Mouse (Mus musculus) cerebellum, postnatal 36 days (tissue): ENCODE results near the gene Hlcs.
"Not testable (repeated sequence)": the region's sequence is repeated elsewhere in the genome, so short reads cannot be mapped to it uniquely, and the experiment has no call there.

Source experiments
- DNase-seq, 2 experiments: peaks; one replicate each; pipeline ENCODE4 v3.0.0; 2021 to 2022; ENCODE audit warnings: mixed read lengths in 2 of 2

The Hlcs gene

DNA sequence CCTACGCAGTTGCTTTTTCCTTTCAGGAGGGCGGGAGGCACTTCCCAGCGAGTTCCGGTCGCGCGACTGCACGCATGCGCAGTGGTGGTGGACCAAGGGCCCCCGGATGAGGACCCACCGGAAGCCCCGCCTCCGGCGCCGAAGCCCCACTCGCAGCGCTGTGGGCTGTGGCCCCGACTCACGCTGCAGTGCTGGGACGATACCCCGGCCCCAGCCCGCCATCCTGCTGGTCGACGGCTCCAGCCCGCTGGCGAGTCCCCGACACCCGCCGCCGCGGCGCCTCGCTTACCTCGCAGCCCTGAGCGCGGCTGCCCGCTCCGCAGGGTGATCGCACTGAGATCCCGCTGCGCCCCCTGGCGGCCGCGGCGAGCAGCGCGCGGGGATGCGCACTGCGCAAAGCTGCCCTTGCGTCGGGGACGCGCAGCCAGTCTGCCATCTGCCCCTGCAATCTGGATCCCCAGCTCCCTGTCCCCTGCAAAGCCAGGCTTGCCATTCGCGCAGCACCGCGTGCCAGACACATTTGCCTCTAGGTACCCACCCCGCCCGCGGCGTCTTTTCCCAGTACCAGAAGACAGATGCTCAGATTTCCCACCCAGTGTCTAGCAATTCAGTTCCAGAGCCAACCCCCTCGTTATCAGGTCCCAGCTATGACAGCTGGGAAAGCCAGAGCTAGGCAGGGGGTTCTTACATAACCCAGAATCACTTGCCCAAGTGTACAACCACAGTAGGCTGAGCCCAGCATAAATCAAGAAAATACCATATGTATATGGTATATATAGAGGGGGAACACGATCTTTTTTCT is at the start of gene Hlcs:
Gene Hlcs, minus strand, starts transcription at position 343 of the 802 bp plus-strand sequence.
- DNase-seq = peak; percentile 98 to 99

DNA sequence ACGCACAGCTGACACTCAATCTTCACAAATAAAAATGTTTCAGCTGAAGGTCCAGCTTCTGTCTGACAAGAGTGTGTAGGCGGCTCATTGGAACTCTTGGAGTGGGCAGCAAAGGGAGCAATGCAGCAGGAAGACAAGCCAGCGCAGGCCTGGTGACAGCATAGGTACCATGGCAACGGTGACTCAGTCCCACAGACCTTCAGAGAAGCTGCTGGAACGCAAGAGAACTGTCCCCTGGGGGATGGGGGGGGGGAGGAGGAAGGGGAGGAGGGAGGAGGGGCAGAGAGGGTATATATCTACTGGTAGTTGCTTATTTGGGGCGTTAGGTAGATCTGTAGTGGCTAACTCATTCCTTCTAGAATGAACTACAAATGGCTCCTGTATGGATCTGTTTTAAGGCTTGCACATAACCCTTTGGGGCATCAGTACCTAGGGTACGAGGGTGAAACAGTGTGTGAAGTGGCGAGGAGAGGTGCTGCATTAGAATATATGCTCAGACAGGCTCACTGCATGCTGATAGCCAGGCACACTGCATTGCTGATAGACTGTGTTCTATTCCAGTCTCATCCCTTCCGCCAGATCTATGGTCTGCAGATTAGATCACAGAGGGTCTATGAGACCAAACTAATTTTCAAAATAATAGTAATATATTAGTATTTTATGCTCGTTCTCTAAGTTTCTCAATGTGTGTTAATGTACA is 49.0 kb upstream of the Hlcs start:
- DNase-seq = peak; percentile 52

GRCm38 (mm10) chr16:94360578-94361350 is 47.4 kb upstream of the Hlcs start:
- no peak for DNase-seq

DNA sequence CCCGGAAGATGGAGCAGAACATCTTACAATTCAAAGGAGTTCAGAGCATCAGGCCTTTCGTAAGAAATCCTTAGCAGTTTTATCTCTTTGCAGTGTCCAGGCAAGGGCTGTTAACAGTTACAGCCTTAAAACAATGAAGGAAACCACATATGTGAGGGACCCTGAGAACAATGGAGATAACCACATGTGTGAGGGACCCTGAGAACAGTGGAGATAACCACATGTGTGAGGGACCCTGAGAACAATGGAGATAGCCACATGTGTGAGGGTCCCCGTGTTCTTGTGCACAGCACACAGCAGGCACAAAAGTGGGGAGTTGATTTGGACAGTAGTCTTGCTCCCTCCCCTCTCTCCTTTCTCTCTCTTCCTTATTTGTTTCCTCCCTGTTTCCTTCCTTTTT is 44.7 kb upstream of the Hlcs start:
- DNase-seq = no peak

GRCm38 (mm10) chr16:94356776-94357494 is 43.6 kb upstream of the Hlcs start:
- DNase-seq = no peak

GRCm38 (mm10) chr16:94356046-94356445 is 42.7 kb upstream of the Hlcs start:
- DNase-seq = no peak

- no peak for DNase-seq
These were observed 41.1 kb upstream of the Hlcs start for GRCm38 (mm10) chr16:94354450-94354849.

DNA sequence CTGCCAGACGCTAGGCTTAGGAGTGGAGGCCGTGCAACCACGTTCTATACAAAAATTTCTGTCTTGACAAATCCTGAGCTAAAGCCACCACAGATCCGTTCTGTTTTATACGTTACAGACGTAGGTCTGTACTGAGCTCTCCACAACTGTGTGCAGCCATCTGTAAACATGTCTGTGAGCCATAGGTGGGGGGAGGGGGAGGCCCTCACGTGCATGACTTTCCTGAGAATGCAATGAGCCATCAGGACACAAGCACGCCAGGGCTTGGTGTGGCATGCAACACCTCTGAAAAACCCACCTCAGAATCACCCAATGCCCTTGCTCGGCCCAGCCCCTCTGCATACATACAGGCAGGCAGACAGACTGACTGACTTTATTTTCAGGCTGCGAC is 36.9 kb upstream of the Hlcs start:
- DNase-seq = no peak

DNA sequence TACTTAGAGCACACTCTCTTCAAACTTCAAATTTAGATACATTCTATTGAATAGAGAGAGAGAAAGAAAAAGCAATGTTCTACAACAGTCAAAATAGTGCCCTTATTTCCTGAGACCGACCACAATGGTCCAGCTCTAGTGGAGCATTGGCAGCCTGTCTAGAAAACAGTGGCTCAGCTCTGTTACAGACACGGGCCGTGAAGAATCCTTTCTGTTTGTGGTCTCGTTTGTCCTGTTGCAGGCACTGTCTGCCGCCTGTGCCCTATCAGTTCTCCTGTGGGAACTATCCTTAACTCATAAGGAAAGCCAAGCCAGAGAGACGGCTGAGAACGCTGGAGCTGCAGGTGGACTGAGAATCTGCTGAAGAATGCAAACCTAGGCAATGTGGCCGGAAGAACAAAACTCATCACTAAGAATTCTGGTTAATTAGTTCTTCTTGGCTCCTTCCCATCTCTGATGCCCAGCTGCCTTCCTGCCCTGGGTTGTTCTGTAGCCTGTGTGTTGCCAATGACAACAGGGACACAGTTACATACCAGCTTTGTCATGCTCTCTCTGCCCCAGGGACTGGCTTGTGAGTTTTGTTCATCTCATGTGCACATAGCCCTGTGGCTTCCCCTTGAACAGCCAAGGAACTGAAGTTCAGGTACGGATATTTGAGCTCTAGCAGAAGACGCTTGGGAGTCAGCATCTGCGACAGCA is 36.4 kb upstream of the Hlcs start:
- DNase-seq = no peak

GRCm38 (mm10) chr16:94348779-94349178 is 35.4 kb upstream of the Hlcs start:
- no peak for DNase-seq

DNA sequence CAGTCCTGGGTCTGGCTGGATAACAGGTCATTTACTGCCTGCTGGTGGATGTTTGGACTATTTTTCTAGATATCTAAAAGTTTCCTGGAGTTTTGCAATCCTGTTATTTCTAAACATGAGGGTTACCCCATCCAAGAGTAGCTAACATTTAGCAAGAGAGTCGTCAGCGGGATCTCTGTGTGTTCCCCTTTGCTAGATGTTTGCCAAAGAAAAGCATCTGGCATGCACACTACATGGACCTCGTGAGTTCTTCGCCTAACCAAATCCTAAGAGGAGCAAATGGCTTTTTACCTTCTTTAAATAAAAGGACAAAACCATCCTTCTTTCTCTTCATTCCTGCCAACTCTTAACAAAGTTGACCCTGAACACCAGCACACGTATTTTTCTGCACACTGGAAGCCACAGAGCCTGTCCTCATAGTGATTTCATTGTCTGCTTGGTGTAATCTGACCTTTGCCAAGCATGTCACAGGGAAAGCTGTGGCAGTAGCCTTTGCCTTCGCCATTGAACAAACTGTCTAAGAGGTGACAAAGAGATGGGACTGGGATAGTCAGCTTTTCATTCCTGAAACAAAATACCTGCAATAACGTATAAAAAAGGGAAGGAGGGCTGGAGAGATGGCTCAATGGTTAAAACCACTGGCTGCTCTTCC is 33.8 kb upstream of the Hlcs start:
- no peak for DNase-seq

DNA sequence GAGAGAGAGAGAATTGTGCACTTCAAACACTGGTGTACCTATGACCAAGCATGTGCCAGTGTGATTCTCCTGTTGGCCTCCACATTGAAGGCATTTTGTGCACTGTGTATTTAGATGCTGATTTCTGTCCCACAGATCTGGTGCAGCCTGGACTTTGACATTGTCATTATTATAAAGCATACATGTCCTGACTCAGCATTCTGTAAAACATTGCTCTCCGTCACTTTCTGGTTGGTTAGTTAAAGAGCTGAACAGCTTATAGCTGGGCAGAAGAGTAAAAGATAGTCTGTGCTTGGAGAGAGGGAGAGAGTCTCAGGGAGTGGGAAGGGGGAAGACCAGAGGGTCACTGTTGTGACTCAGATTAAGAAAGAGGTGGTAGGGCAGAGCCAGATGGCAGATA is 32.4 kb upstream of the Hlcs start:
- DNase-seq = no peak

GRCm38 (mm10) chr16:94339164-94340160 is 26.1 kb upstream of the Hlcs start:
- DNase-seq = not testable (repeated sequence)

DNA sequence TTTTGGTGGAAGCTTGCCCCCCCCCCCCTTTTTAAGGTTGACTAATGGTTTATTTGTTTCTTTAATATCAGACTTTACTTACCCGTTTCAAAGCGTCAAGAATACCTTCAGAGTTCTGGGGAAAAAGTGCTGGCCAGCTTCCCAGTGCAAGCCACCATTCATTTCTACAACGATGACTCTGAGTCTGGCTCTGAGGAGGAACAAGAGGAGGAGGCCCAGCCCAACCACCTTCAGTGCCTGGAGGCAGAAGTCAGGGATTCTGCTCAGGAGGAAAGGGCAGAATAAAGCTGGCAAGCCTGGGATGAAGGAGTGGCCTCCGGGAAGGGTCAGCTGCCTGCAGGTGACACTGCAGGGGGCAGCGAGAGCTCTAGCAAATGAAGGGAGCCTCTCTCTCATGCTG is 22.3 kb upstream of the Hlcs start:
- DNase-seq = no peak

GRCm38 (mm10) chr16:94331886-94332252 is 18.5 kb upstream of the Hlcs start:
- DNase-seq = peak; percentile 79 to 81

DNA sequence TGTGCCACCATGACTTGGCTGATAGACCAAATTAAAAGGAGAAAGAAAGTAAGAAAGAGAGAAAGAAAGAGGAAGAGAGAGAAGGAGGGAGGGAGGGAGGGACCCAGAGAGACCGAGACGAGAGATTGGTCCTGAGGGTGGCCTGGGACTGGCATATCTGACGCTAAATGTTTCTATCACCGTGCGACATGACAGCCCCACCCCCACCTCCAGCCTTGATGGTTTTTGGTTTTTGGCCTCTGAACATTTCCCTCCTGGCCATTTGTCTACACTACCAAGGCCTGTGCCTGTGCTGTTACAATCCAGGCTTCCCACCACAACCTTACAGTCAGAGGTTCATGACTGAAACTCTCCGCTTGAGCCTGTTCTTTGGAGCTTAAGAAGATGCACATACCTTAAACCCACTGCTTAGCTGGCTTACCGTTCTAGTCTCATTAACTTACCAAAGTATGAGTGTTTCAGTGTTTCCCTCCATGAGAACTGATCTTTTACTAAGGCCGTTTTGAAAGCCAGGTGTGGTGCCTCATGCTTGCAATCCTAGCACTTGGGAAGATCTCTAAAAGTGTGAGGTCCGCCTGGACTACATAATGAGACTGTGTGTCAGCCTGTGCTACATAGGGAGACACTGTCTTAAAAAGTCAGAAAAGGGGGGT is 18.0 kb upstream of the Hlcs start:
- DNase-seq = no peak

- no peak for DNase-seq
These were observed 17.1 kb upstream of the Hlcs start for GRCm38 (mm10) chr16:94330429-94330828.

DNA sequence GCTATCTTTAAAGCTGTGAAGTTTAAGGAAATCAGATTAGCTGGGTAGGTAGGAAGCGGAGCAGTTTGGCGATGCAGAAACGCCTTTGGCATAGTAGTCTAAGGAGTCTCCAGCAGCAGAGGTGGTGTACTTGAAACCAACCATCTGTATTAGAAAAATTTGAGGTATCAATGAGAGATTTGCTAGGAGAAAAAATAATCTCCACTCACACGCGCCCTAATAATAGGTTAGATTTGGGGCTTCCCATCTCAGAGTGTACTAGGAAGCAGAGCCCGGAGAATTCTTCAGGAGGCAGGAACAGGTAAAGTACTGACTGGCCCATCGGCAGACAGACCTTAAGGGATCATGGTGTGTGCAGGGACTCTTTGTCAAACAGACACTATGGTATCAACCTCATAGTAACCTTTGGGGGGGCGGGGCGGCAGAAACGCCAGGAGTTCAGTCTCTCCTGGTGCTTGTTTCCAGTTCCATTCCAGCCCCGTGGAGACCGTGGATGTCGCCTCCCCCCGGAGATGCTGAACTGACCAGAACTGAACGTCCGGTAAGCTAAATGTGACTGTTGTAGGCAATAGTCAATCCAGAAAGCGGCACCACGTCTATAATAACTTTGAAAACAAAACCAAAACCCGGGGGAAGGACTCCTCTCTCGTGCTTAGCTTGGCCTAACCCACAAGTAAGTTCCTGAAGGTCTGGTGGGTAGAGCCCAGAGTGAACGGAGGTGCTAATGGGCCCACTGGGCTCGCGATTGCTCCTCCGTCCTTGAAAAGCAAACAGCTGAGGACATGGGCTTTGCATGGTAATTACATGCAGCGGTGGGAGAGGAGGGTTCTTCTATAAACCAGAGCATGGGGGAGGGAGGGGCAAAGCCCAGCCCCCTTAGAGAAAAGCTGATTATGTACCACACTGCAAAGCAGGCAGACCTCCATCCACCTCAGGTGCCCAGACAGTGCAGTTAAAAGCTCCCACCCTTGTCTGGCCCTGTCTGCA is 15.8 kb upstream of the Hlcs start:
- no peak for DNase-seq
